Mouse (Mus musculus) spleen, adult 2 months (tissue): Measurements from ENCODE around the gene Foxp4. TPM values are rescaled to one million over a fixed set of nuclear protein-coding genes. Genes with fewer than 3 reads are reported as not detected.

ENCODE experiments used
- DNase-seq, 2 experiments: peaks; one replicate each; pipeline versions ENCODE4 v3.0.0 to v3.0.0-alpha.2; 2012 to 2021; ENCODE audit warnings: low spot score in 2 of 2, low read depth in 1 of 2
- H3K27ac ChIP-seq: fragments of 200-500 bp; 2 replicates; pipeline ENCODE4 v1.5.1; 2012; ENCODE audit warnings: low read length, inconsistent platforms; ENCODE audit not compliant: insufficient read depth
- H3K27me3 ChIP-seq: fragments of 200-500 bp; 2 replicates; pipeline ENCODE4 v1.6.1; 2012; ENCODE audit warnings: mild to moderate bottlenecking, moderate library complexity, low read length, inconsistent platforms; ENCODE audit not compliant: control insufficient read depth, insufficient read depth
- H3K36me3 ChIP-seq: fragments of 200-500 bp; 2 replicates; pipeline ENCODE4 v1.6.1; 2012; ENCODE audit warnings: mild to moderate bottlenecking, low read length, inconsistent platforms; ENCODE audit not compliant: control insufficient read depth, insufficient read depth
- H3K4me1 ChIP-seq: fragments of 200-500 bp; 2 replicates; pipeline ENCODE4 v1.6.1; 2011; ENCODE audit warnings: inconsistent platforms; ENCODE audit not compliant: control insufficient read depth, insufficient read depth, insufficient read length
- H3K4me3 ChIP-seq: fragments of 200-500 bp; 2 replicates; pipeline ENCODE4 v1.5.1; 2011; ENCODE audit warnings: mild to moderate bottlenecking, inconsistent platforms; ENCODE audit not compliant: insufficient read depth, insufficient read length; ENCODE audit errors: extremely low read depth
- CTCF ChIP-seq: fragments of 200-500 bp; IDR thresholded peaks from 2 replicates; pipeline ENCODE4 v1.5.1; 2011; ENCODE audit warnings: mild to moderate bottlenecking, inconsistent platforms; ENCODE audit not compliant: insufficient read depth, insufficient read length, insufficient replicate concordance; ENCODE audit errors: extremely low read depth
- WGBS: fragments of 180-500 bp; shearing (Covaris S2); methylation state at CpG from one replicate; pipeline ENCODE4 v1.1.7; 2018; 5-methylcytosine and 5-hydroxymethylcytosine counted together
- polyA plus RNA-seq: library from polyadenylated mRNA; depleted of rRNA; stranded (reverse); fragments of >200 nt; gene quantifications from 2 replicates; pipeline ENCODE4 v1.2.3, GENCODE M21; 2012; rRNA removed

Foxp4 gene
- polyA plus RNA-seq, 1 experiment = 62.0 TPM

GRCm38 (mm10) chr17:47818038-47818725 lies 106.3 kb downstream of the Foxp4 start:
- Histone ChIP-seq H3K27ac (no peak overlapping the region), H3K4me1 (no peaks in the 10 kb centered on the region), H3K4me3 (no peak overlapping the region), H3K27me3 (no peaks in the 10 kb centered on the region), H3K36me3 (no peaks in the 10 kb centered on the region)
- no peak for TF ChIP-seq CTCF
- no peak for DNase-seq
- 91% methylated on average over 13 of the region's 13 CpGs for WGBS

Other genes starting within 250 kb of the Foxp4 start
- gene Tomm6, start 236.3 kb downstream of the Foxp4 start, polyA plus RNA-seq = 58.0 and 63.1 TPM in 2 replicates
- gene Frs3, start 235.6 kb downstream of the Foxp4 start, polyA plus RNA-seq = 4.7 and 5.9 TPM in 2 replicates
- gene Gm21981, start 230.2 kb downstream of the Foxp4 start, polyA plus RNA-seq = 0.26 and 0.50 TPM in 2 replicates
- 0.83 and 1.7 TPM in 2 replicates for gene Prickle4, start 229.9 kb downstream of the Foxp4 start, polyA plus RNA-seq
- gene Pgc, start 197.8 kb downstream of the Foxp4 start, polyA plus RNA-seq = 0.18 TPM in 1 of 2 replicates, not detected in the other
- 110 and 131 TPM in 2 replicates for gene Tfeb, start 187.6 kb downstream of the Foxp4 start, polyA plus RNA-seq
- 7.1 and 8.8 TPM in 2 replicates for gene Mdfi, start 90.0 kb downstream of the Foxp4 start, polyA plus RNA-seq
- gene 1700122O11Rik, start 113.6 kb upstream of the Foxp4 start, polyA plus RNA-seq = not detected in 2 replicates
- not detected in 2 replicates for gene 1700067P10Rik, start 164.7 kb upstream of the Foxp4 start, polyA plus RNA-seq
- gene 9830107B12Rik, start 221.6 kb upstream of the Foxp4 start, polyA plus RNA-seq = 0.18 and 0.35 TPM in 2 replicates
- gene A530064D06Rik, start 242.6 kb upstream of the Foxp4 start, polyA plus RNA-seq = 1.5 and 2.8 TPM in 2 replicates